Mouse (Mus musculus): ENCODE data around the gene Egfl6.

The Egfl6 gene

DNA sequence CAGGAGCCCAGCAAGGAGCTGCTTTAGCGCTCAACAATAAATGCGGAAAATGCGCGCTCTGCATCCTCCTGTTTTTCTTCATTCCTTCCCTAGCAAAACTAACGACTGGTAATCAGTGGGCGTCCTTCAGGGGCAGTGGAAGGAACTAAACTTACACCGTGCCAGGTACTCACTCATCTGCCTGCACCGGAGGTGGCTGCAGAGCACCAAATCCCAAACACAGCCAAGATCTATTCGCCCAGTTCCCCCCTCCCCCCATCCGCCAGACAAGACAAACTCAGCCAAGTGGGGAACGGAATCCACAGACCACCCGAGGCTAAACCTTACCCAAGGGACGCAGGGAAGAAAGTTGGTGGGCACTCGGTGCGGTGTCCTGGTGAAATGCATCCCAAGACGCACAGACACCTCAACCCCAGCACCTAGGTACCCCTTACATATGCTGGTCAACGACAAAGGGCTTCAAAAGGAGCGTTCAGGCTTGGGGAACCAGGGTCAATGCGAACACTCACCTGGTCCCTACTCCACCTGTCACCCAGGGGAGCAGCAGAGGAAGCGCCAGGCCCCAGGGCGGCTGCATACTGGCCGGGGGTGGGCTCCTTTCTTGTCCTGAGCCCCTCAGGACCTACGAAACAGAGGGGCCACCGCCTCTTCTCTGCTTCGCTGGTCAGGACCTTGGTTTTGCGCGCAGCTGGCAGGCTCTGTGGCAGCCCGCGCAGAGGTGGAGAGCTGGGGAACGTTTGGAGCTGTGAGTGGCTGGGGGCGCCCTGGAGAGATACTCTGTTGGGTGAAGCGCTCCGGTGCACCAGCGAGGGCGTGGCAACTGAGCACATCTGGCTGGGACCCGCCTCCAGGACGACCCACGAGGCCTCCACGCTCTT lies at the start of gene Egfl6:
Gene Egfl6 (minus strand): TSS at position 774 of the 878 bp plus-strand sequence.
- peak; percentile 9 for DNase-seq

DNA sequence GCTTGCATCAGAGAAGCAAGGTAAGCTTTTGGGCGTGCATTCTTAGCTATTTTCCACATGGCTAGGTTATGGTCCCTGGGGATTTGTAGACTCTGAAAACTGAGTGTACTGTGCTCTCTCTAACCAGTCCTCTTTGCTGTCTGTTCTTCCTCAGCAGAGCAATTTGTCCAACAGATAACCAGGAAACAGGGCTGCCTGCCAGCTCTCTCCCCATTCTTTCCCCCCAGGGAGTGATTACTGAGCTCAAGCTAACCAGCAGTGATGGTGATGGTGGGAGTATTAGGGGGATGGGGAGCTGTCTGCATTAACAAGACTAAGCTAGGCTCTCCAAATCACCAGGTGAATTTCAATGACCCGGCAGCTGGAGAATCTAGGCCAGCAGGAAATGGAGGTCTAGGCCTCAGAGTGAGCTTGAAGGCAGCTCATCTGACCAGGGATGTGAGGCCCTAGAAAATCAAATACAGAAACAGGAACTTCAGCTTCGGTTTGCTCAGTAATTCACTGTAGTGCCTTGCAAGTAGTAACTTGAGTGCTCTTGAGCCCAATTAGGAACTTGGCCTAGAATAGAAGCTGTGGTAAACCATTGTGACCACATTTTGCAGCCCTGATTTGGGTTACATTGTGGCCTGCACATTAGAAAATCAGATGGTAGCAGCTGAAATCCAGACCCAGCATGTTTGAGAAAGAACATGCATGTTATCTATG lies 41.5 kb upstream of the Egfl6 start:
- no peak for DNase-seq

DNA sequence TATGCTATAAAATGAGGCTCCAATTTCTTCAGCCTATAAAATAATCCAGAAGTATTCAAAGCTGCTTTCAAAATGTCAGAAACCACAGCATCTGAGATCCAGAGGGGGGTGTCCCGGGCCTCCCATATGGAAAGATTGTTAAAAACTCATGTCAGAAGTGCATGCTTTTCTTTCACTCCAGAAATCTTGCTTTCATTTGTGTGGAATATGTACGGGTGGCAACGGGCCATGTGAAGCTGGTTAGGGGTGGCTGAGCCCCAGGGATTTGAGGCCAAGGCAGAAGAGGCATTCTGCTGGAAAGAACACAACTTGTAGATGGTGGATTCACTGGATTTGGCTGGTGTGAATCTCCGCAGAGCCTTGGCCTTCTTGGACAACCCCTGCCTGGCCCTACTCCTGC lies 40.7 kb upstream of the Egfl6 start:
- DNase-seq = no peak

DNA sequence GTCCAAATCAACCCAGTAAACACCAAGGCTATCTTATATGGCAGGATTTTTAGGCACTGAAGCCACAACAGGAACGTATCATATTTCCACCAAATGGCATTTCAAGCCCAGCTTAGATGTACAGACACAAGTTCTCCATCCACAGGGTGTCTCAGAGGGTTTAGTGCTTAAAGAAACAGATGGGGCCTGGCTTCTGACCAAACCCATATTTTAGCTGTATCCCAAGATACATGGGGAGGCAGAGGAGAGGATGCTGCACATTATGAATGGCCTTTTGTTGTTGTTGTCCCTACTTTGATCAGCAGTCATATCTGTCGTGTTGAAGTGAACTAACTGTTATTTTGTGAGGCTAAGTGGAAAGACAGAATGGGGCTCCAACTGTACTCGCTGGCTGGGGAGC lies 37.7 kb upstream of the Egfl6 start:
- DNase-seq = no peak

DNA sequence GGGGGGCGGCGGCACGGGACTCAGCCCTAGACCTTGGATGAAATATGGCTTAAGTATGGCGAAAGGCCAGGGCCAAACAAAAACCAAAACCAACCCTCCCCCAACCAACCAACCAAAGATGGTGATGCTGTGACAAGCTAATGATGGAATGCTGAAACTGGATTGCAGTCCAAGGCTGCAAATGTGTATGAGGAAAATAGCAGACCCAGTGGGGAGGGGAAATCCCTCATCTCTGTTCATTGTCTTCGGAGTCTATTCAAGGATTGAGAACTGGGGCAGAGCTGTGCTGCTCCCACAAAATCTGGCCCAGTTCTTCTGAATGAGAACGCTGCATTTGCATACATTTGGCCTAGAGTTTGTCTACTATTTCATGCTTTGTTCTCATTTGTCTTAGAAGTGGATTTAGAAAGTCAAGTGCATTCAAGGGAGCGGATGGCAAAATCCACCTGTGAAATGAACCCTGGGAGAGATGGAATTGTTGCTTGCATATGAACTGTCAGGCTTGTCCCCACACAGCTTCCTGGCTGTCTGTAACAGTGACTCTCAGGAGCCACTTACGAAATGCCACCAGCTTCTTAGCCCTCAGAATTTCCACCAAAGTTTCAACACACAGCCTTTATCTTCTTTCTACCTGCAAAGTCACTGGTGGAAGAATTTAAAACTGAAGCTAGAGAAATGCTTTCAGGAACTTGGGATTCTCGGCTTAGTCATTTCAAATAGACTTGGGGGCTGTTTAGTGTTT lies 36.2 kb upstream of the Egfl6 start:
- DNase-seq = no peak

DNA sequence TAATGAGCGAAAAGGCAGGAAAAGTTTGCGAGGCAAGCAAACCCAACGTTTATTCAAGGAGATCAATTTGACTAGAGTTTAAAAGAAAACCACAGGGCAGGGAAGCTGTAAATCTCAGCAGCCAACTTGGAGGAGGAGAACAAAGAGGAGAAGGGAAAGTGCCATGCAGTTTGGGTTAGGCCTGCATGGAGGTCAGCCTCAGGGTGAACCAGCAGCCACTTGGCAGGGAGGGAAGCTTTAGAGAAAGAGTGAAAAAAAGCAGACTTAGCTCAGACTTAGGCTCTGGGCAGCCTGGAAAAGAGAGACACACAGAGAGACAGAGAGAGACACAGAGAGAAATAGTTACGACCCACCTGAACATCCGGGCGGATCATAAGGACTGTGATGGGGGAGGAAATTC lies 35.4 kb upstream of the Egfl6 start:
- DNase-seq = no peak

DNA sequence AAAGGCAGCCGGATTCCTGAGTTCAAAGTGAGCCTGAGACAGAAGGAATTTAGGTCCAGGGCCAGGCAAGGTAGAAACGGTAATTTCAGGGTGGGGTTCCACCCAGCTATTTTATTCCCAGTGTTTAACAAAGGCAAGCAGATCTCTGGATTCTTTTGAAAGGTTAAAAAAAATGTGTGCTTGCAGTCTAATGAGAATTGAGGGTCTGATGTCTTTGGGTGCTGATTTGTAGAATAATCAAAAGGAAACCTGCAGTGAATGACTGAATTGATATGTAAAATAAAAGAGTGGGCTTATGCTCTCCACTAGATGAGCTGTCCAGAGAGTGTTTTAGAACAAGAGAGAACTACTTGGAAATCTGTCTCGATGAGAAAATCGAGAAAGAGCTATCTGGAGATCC lies 33.6 kb upstream of the Egfl6 start:
- no peak for DNase-seq

DNA sequence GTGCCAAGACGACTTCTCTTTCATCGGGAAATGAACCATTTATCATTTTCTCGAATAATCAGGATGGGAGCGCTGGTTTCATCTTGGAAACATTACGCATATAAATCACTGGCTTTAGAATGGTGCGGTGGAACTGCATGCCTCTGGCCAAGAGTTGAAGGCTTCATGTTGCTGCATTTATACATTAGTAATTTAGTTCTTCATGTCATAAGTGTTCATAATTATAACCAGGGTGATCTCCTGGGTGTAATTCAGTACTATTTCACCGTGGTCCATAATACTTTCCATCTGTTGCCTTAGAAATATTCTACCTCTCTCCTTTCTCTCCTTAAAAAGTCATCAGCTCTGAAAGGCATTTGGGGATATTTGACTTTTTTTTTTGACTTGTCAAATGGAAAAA lies 29.7 kb upstream of the Egfl6 start:
- DNase-seq = no peak

DNA sequence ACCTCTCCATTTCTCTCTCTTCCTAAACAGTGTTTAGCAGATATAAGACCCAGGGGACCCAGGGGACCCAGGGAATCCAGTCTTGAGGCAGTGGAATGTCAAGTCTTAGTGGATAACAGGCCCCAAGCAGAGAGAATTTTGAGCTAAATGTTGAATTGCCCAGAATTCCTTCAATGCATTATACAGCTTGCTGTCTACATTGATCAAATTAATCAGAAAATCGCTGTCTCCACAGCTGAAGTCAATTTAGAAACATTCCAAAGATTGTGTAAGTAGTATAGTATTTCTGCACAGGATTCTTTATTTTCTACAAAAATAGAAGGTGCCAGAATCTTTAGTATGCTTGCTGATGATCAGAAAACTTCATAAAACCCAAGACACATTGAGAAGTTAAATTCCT lies 9.4 kb downstream of the Egfl6 start:
- DNase-seq = no peak

DNA sequence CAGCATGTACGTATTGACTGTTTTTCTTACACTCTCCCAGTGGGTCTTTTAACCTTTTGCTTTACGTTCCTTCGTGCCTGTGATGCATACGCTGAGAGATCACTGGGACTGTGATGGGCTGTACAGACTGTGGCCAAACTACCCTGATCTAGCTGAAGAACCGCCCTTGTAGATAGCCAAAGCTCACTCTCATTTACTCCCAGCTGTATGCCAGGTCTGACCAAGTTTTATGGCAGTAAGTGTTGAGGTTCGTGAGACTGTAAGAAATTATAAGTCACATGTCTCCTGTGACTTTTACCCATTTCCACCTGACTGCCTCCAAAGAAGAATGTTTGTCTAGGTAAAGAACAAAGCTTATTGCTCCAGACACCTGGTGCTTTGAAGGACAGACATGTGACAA lies 19.5 kb downstream of the Egfl6 start:
- no peak for DNase-seq

DNA sequence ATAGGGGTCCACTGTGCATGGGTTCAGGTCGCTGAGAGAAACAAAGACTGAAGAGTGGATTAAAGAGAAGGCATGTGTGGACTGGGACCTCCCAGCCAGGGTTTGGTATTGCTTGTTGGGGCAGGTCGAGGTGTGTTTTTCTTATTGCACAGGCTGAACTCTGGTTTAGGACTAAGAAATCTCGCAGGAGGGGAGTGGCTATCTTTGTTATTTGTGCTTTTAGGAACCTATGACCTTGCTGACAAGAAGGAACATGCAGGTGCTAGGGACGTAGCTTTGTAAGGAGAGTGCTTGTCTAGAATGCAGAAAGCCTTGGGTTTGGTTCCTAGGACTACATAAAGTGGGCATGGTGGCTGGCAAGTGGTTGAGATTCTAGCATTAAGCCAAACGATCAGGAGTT lies 20.1 kb downstream of the Egfl6 start:
- no peak for DNase-seq

DNA sequence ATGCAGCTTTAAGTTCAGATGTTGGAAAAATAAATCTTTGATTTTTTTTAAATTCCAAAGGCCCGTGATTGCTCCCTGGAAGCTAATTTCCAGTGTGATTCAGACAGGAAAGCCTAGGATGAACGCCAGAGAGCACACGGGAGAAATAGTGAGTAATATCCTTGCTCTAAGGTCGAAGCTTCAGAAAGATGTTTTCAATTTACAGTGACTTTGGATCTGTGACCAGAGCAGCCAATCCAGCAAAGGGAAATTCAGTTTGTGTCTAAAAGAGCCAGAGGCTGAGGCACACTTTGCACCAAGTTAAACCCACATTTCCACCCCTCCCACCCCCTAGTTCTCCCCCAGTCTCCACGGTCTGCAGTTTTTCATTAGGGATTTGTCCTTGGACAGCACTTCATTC lies 20.6 kb downstream of the Egfl6 start:
- DNase-seq = no peak

DNA sequence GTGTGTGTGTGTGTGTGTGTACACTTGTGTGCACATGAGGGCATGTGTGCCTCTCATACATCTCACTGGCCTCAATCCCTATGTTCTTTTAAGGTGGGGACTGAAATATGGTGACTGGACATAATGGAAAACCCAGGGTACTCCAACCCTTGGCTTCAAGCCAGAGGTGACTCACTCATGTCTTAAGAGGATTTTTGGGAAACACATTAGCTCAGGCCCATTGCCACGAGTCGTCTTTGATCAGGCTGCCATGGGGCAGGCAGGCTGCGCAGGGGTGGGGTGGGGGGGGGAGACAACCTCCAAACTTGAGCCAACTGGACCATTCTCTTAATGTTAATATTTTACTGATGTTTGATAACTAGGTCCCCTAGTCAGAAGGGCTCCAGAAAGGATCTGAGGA lies 26.2 kb downstream of the Egfl6 start:
- no peak for DNase-seq

DNA sequence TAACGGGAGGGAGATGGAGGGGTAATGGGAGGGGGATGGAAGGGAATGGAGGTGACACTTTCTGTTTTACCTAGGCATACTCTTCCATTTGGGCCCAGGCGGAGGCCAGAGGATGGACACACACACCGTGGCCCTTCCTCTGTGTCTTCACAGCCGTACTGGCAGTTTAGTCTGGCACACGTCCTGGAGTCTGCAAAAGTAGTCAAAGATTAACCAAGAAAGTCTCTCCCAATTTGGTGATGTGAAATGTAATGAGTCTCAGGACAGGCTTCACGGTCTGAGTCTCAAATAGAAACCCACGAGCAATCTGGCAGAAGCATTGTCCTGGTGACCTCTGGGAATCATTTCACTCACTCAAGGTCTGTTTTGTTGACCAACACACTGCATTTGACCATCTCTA lies 33.2 kb downstream of the Egfl6 start:
- DNase-seq = no peak

DNA sequence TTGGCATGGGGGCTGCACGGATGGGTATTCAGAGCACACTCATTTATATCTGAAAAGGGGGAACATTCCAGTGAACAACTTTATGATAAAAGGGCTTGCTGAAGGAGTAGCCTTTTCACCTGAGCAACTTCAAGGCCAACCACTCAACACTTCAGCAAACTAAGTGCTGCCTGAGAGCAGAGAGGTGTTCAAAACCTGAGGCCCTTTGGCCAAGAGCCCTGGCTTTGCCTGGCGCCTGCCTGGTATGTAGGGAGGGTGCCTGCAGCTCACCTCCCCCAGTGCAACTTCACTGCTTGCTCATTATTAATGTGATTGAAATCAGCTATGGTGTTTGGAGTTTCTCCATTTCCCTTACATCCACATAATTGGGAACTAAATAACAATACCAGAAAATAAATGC lies 39.0 kb downstream of the Egfl6 start:
- no peak for DNase-seq

DNA sequence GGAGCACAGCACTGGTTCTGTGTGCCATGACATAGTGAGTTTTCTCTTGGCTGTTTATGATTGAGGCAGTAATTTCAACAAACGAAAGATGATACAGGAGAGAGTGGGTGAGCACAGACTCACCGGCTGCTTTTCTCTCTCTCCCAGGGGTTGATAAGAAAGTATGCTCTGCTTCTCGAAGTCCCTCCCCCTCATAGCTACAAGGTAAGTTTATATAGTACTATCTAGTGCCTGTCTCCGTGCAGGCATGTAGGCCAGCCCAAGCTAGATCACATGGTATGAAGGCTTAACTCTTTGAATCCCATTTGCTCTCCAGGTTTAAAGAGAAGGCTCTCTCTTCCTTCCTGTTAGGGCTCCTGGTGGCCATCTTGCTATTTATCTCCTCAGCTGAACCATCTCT lies 50.4 kb downstream of the Egfl6 start:
- DNase-seq = no peak

DNA sequence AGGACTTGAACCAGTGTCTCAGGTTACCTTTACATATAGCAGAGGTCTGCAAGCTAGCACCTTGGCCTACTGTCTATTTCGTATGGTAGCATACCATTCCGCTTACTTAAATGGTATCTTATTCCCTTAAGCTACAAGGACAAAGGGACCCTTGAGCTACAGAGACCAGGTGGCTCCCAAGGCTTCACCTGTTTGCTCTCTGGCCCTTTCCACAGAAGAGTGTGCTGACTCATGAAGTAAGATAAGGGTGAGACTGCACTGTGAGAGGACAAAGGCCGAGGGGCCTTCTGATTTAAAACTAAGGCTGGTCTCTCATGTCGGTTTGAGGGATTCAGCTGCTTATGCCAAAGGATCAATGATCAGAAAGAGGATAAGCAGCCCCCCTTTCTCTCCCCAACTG lies 52.1 kb downstream of the Egfl6 start:
- no peak for DNase-seq

DNA sequence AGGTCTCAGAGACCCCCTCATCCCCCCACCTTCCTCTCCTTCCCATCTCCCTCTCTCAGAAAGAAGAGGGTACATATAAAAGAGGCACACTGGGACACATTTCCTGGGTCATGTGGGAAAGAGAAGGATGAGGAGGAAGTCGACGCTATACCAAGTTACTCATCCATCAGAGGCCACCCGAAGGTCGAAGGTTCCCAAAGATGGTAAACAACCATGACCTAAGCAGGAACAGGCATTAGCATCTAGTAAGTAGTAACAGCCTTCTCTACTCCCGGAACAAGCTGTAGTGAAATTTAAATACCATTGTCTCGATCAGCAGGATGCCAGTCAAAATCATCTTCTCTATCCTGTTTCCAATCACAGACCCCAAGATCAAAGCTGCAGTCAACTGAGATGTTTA lies 53.8 kb downstream of the Egfl6 start:
- DNase-seq = no peak

DNA sequence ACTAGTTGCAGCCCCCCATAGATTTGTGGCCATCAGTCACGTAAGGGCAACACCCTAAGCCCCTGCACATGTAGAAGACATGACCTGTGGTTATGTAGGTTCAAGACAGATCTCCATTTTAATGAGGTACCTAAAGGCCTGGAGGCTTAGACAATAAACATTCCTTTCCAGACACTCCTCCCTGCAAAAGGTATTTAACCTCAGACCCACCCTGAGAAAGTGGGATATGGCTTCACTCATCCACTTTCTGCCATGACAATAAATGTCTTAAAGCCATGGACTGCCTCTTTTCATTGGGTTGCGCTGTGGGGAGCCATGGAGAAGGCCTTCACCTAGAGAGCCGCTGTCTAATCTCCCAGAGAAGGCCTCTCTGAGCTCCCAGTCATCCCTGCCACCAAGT lies 57.4 kb downstream of the Egfl6 start:
- DNase-seq = no peak

DNA sequence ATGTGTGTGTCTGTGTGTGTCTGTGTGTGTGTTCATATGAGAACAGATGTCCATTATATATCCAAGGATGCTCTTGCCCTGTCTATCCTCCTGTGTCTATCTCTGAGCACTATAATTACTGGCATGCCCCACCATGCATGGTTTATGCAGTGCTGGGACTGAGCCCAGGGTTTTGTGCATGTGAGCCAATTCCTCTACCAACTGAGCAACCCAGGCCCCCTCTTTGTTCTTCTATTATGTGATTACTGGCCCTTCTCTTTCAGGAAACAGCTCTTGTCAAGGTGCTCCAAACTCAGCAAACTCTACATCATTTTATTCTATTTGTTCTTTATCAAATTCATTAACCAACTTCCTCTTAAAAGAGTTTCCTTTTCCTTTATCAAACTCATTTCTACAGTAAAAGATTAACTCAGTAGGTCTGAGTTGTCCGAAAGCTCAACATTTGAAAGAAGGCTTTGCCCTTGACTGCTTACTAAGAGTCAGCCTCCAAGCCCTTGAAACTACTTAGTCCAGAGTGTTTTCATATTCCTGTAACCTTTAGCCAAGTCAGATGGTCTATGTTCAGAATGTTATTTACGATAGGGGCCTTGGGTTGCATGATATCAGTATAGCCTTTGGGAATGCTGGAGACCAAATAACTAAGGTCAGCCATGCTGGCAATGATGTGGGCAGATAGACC lies 59.7 kb downstream of the Egfl6 start:
- DNase-seq = no peak

DNA sequence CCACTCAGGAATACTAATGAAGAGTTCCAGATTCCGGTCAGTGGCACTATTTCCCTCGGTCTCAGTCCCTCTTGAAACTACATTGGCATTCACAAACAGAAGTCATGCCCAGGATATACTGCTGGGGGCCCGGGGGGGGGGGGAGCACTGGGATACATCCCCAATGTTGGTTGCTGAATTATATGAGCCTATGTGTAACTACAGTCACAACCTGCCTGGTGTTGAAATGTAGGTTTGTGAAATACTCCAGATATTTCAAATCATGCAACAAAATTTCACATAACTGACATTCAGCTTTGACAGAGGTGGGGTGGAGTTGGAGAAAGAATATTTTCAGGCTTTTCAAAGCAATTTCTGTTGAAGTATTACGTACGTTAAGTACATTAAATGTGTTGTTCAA lies 64.7 kb downstream of the Egfl6 start:
- DNase-seq = no peak

DNA sequence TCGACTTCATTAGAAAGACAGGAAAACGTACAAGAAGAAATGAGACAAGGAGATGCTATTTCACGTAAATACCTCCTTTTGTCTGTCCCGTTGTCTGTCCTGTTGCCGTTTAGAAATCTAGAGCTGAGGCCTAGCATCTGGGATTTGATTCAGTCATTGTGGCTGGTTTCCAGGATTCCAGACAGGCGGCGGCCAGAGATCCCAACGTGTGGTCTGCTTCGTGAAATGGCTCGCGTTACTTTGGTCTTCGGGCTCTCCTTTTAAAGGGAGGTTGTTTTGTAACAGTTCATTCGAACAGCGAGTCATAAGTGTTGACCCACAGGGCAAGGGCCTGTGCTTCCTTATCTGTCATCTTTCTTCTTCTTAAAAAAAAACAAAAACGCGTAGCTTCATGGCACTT lies 67.2 kb downstream of the Egfl6 start, which contains the start of gene Tceanc:
Gene Tceanc (minus strand): TSS at position 223 of the 400 bp plus-strand sequence.
- no peak for DNase-seq

DNA sequence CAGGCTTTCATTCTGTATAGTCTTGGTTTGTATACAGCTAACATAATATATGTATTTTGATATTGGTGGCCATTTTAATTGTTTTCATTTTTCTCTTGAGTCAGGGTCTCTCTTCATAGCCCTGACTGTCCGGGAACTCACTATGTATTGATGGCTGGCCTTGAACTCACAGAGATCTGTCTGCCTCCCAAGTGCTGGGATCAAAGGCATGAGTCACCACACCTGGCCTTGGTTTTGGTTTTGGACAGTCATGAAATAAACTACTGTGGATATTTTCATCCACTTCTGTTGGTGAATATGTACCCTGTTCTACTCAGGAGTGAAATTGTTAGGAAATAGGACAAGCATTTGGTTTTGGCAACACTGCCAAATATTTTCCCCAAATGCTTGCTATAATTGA lies 68.9 kb downstream of the Egfl6 start:
- DNase-seq = no peak
